Mouse (Mus musculus) heart, embryonic 14.5 days (tissue): ENCODE measurements at regions not wholly inside any gene's neighbourhood (a gene's known extent, or its start where the extent isn't known, plus 50 kb on each side); places are given as distances from the start of the nearest gene placed in this dataset.

Experiments
- ATAC-seq: fragments of 200-750 bp; cut with Nextera tagmentation; 2 replicates; pipeline ENCODE4 v1.8.0; 2017; ENCODE audit warnings: low read depth, moderate TSS enrichment; ENCODE audit not compliant: insufficient number of reproducible peaks, insufficient read depth, low FRiP score
- H3K27ac ChIP-seq, 2 experiments: fragments of 200-500 bp in 1 of 2; fragments of 300-500 bp in 1 of 2; sonication (generic) in 1 of 2; replicated peaks in 1 of 2; 2 replicates each; pipeline ENCODE4 v1.5.1; 2012 to 2014; ENCODE audit warnings: low read depth in 2 of 2, low read length in 2 of 2, control low read depth in 1 of 2, mild to moderate bottlenecking in 1 of 2, mixed read lengths in 1 of 2; ENCODE audit not compliant: control insufficient read depth in 1 of 2, insufficient read depth in 1 of 2
- H3K27me3 ChIP-seq: fragments of 300-500 bp; sonication (generic); 2 replicates; pipeline ENCODE4 v1.6.1; 2014; ENCODE audit warnings: mild to moderate bottlenecking, low read length, control low read depth; ENCODE audit not compliant: control insufficient read depth, insufficient read depth
- H3K36me3 ChIP-seq: fragments of 300-500 bp; sonication (generic); 2 replicates; pipeline ENCODE4 v1.6.1; 2014; ENCODE audit warnings: mild to moderate bottlenecking, control low read depth, low read length, mixed read lengths; ENCODE audit not compliant: control insufficient read depth, insufficient read depth
- H3K4me1 ChIP-seq, 2 experiments: fragments of 200-500 bp in 1 of 2; fragments of 300-500 bp in 1 of 2; sonication (generic) in 1 of 2; 2 replicates each; pipeline ENCODE4 v1.6.1; 2012 to 2014; ENCODE audit warnings: low read length in 2 of 2, control low read depth in 1 of 2, mixed read lengths in 1 of 2; ENCODE audit not compliant: control insufficient read depth in 2 of 2, insufficient read depth in 2 of 2
- H3K4me2 ChIP-seq: fragments of 300-500 bp; sonication (generic); 2 replicates; pipeline ENCODE4 v1.6.1; 2014; ENCODE audit warnings: mild to moderate bottlenecking, low read length
- H3K4me3 ChIP-seq, 2 experiments: fragments of 200-500 bp in 1 of 2; fragments of 300-500 bp in 1 of 2; sonication (generic) in 1 of 2; 2 replicates each; pipeline ENCODE4 v1.5.1; 2012 to 2014; ENCODE audit warnings: low read length in 2 of 2, mild to moderate bottlenecking in 2 of 2, control low read depth in 1 of 2, low read depth in 1 of 2, moderate library complexity in 1 of 2; ENCODE audit not compliant: control insufficient read depth in 1 of 2, insufficient read depth in 1 of 2
- H3K9ac ChIP-seq: fragments of 300-500 bp; sonication (generic); 2 replicates; pipeline ENCODE4 v1.6.1; 2014; ENCODE audit warnings: mild to moderate bottlenecking, low read length
- H3K9me3 ChIP-seq: fragments of 300-500 bp; sonication (generic); 2 replicates; pipeline ENCODE4 v1.6.1; 2016; ENCODE audit warnings: low read length, control low read depth; ENCODE audit not compliant: control insufficient read depth
- WGBS: fragments of 180-500 bp; shearing (Covaris S2); extraction: QIAGEN DNeasy Blood & Tissue Kit; methylation state at CpG from one replicate; pipeline ENCODE4 v1.1.7; 2014; 5-methylcytosine and 5-hydroxymethylcytosine counted together

GRCm38 (mm10) chr4:58660511-58660910 lies 106.8 kb upstream of the Lpar1 start:
- no peak for ATAC-seq
- H3K4me1 ChIP-seq: no peaks in the 10 kb centered on the region
- no peak overlapping the region for H3K4me3 ChIP-seq
- H3K9ac ChIP-seq: no peak overlapping the region
- no peaks in the 10 kb centered on the region for H3K9me3 ChIP-seq
- WGBS: 75% methylated on average over 5 of the region's 5 CpGs
- H3K27me3 ChIP-seq: no peaks in the 10 kb centered on the region
- H3K36me3 ChIP-seq: no peaks in the 10 kb centered on the region
- H3K4me2 ChIP-seq: no peak overlapping the region
- no peak overlapping the region for H3K27ac ChIP-seq

- Histone ChIP-seq H3K9me3 (no peaks in the 10 kb centered on the region), H3K4me3 (no peak overlapping the region), H3K27me3 (no peaks in the 10 kb centered on the region), H3K4me1 (no peaks in the 10 kb centered on the region), H3K4me2 (no peak overlapping the region), H3K36me3 (no peaks in the 10 kb centered on the region), H3K27ac (no peak overlapping the region), H3K9ac (no peak overlapping the region)
- 72% methylated on average over 6 of the region's 6 CpGs for whole genome bisulfite sequencing
- ATAC-seq: no peak
Measured at GRCm38 (mm10) chr4:58658206-58658605, 104.5 kb upstream of the Lpar1 start.

GRCm38 (mm10) chr4:58647761-58648295 lies 94.1 kb upstream of the Lpar1 start:
- ATAC-seq: no peak
- no peak overlapping the region for H3K27ac ChIP-seq
- no peaks in the 10 kb centered on the region for H3K36me3 ChIP-seq
- 63% methylated on average over 2 of the region's 2 CpGs for WGBS
- H3K4me2 ChIP-seq: no peak overlapping the region
- H3K4me1 ChIP-seq: no peaks in the 10 kb centered on the region
- no peak overlapping the region for H3K4me3 ChIP-seq
- H3K27me3 ChIP-seq: no peaks in the 10 kb centered on the region
- no peak overlapping the region for H3K9ac ChIP-seq
- H3K9me3 ChIP-seq: no peaks in the 10 kb centered on the region

- Histone ChIP-seq H3K4me2 (no peak overlapping the region), H3K27ac (no peak overlapping the region), H3K9me3 (no peaks in the 10 kb centered on the region), H3K4me1 (no peaks in the 10 kb centered on the region), H3K4me3 (no peak overlapping the region), H3K36me3 (no peaks in the 10 kb centered on the region), H3K27me3 (no peaks in the 10 kb centered on the region), H3K9ac (no peak overlapping the region)
- no peak for ATAC-seq
- 89% methylated on average over 6 of the region's 6 CpGs for WGBS
Measured at GRCm38 (mm10) chr4:58646821-58647220, 93.1 kb upstream of the Lpar1 start.

- no peak for ATAC-seq
- no peak overlapping the region for H3K9ac ChIP-seq
- H3K27ac ChIP-seq: no peak overlapping the region
- WGBS: 25% methylated on average over 4 of the region's 4 CpGs
- no peaks in the 10 kb centered on the region for H3K36me3 ChIP-seq
- no peak overlapping the region for H3K4me2 ChIP-seq
- H3K27me3 ChIP-seq: no peaks in the 10 kb centered on the region
- no peaks in the 10 kb centered on the region for H3K9me3 ChIP-seq
- H3K4me3 ChIP-seq: no peak overlapping the region
- H3K4me1 ChIP-seq: no peaks in the 10 kb centered on the region
Measured at GRCm38 (mm10) chr4:58643371-58643770, 89.7 kb upstream of the Lpar1 start.

- no peak overlapping the region for H3K9ac ChIP-seq
- H3K4me1 ChIP-seq: no peaks in the 10 kb centered on the region
- H3K4me3 ChIP-seq: no peak overlapping the region
- H3K36me3 ChIP-seq: no peaks in the 10 kb centered on the region
- WGBS: 85% methylated on average over 10 of the region's 10 CpGs
- no peaks in the 10 kb centered on the region for H3K9me3 ChIP-seq
- H3K27ac ChIP-seq: no peak overlapping the region
- H3K4me2 ChIP-seq: no peak overlapping the region
- no peak for ATAC-seq
- H3K27me3 ChIP-seq: no peaks in the 10 kb centered on the region
Measured at GRCm38 (mm10) chr4:58642236-58642635, 88.5 kb upstream of the Lpar1 start.

- Histone ChIP-seq H3K27ac (no peak overlapping the region), H3K4me1 (no peaks in the 10 kb centered on the region), H3K4me3 (no peak overlapping the region), H3K9ac (no peak overlapping the region), H3K27me3 (no peaks in the 10 kb centered on the region), H3K4me2 (no peak overlapping the region), H3K9me3 (0 out of 2 replicates have a peak, but pooled peaks cover 5% of the 10 kb centered on the region), H3K36me3 (no peaks in the 10 kb centered on the region)
- no peak for ATAC-seq
- 88% methylated on average over 1 of the region's 1 CpGs for WGBS
Measured at GRCm38 (mm10) chr4:58632696-58633095, 79.0 kb upstream of the Lpar1 start.

- H3K4me1 ChIP-seq: no peaks in the 10 kb centered on the region
- H3K36me3 ChIP-seq: no peaks in the 10 kb centered on the region
- H3K27me3 ChIP-seq: no peaks in the 10 kb centered on the region
- H3K9ac ChIP-seq: no peak overlapping the region
- no peak overlapping the region for H3K27ac ChIP-seq
- 76% methylated on average over 4 of the region's 4 CpGs for WGBS
- ATAC-seq: no peak
- H3K9me3 ChIP-seq: 0 out of 2 replicates have a peak, but pooled peaks cover 5% of the 10 kb centered on the region
- H3K4me3 ChIP-seq: no peak overlapping the region
- H3K4me2 ChIP-seq: no peak overlapping the region
Measured at GRCm38 (mm10) chr4:58631415-58631814, 77.7 kb upstream of the Lpar1 start.
